Mouse (Mus musculus) 3T3-L1 (cell line): ENCODE data around the gene Fam189a1.

Experiments
- DNase-seq: peaks from one replicate; pipeline ENCODE4 v3.0.0-alpha.2; 2015; ENCODE audit warnings: low read depth, low spot score

The Fam189a1 gene

GRCm38 (mm10) chr7:64739131-64739530 is 417.2 kb downstream of the Fam189a1 start:
- DNase-seq, result no peak

DNA sequence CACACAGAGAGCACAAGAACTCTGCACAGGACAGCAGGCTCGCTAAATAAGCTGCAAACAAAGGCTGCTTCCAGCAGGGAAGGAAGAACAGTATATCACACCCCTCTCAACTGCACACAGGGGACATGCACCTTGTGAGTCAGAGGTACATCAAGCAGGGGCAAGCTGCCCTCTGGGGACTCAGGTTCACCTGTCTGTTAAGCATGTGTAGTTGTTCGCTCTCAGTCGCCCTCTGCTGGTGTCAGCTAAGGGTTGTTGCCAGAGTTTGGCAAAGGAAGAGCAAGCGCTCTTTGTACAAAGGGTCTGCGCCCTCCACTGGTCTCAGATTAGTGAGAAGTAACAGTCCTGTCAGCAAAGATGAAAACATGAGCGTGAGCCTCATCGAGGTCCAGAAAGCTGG is 426.6 kb downstream of the Fam189a1 start:
- DNase-seq, result peak; percentile 35

DNA sequence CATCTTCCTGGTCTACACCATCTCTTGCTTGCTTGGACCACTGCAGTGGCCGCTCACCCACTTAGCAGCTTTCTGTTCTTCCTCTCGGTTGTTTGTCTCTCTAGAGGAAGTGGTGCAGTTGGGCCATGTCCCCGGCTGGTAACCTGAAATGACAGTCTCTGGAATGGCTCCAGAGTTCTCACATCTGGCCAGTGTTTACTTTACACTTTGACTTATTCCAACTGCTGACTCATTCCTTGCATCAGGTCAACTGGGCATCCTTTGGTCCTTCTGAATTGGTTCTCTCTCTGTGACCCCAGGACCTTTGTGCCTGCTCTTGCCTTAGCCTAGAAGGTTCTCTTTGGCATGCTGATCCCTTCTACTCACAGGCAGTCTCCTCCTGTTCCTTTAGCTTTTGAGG is 427.6 kb downstream of the Fam189a1 start:
- DNase-seq, result peak; percentile 26

- no peak for DNase-seq
Observed at GRCm38 (mm10) chr7:64728181-64728591, 428.2 kb downstream of the Fam189a1 start.

DNA sequence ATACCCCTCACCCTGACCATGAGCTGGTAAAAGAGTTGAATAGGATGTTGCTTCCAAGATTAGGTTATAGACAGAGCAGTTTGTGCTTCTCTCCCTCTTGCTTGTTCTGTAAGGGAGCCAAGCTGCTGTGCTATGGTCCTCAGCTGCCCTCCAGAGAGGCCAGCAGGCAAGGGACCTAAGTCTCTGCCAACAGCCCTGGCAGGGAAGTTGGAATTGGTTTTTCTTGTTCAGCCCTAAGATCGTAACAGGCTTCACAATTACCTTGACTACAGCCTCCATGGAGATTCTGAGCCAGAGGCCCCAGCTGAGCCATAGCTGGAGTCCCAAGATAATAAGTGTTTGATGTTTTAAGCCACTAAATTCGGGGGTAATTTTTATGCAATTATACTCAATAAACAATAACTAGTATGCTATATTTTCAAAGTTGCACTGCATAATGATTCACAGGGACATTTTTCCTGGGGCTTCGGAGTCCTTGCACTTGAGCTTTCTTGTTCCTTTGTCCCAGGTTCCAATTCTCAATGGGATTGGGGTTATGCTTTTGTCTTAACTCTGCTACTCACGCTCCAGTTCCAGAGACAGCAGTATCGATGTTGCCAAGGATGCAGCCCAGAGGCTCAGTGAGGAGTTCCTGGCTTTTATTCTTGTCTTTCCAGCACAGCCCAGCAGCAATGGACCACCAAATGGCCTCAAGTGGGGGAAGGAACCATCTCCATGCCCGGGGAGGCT is 430.2 kb downstream of the Fam189a1 start:
- DNase-seq, result no peak

DNA sequence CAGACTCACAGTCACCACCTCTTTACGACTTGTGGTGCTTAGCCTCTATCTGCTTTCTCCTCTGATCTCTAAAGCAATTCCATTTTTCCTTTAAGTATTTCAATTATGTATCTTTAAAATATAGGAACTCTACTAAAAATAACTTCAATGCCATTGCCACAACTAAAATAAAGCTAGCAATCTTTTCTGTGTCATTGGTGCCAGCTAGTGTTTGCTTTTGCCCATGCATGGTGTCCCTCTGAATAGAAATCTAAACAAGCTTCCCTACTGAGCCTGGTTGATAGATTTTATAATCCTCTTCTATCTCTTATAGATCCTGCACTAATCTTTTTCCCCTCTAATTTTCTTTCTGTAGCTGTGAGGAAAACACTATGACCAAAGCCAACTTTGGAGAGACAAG is 432.0 kb downstream of the Fam189a1 start:
- DNase-seq, result no peak

GRCm38 (mm10) chr7:64723313-64723712 is 433.1 kb downstream of the Fam189a1 start:
- DNase-seq, result no peak

DNA sequence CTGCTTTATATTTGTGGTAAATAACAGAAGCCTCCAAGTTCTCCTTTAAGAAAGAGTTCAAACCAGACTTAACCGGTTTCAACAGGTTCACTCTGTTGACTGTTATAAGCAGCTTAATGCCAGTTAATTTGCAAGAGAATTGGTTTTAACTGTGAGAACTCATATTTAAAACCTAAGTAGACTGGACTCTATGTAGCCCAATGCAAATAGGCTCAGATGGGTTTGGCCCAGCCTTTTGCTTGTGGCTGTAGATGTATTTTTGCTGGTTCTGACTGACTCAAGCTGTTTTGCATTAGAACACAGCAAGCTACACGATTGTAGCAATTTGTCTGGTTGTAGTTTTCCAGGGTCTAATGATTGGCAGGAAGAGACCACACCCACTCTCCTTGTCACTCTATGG is 440.1 kb downstream of the Fam189a1 start:
- no peak for DNase-seq

- peak; percentile 6 for DNase-seq
Observed at GRCm38 (mm10) chr7:64709520-64710262, 446.7 kb downstream of the Fam189a1 start.

DNA sequence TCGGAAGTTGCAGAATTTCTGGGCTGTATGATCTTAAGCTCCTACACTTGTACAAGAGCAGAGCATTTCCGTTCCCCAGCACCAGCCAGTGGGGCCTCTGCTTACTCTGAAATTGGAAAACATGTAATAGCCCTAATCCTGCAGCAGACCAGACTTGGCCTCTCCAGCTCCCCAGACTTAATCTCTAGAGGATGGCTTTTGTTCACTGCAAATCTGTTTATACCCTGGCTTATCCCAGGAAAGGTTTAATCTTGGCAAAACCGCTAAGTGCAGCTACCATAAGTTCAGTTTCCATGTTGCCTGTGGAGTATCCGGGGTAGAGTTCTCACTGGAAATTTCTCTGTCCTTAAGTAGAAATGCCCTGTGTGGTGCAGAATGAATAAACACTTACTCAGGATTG is 448.2 kb downstream of the Fam189a1 start:
- no peak for DNase-seq
